Mouse (Mus musculus): ENCODE measurements around the gene Ndufaf2.
A peak's percentile ranks its signal among the peaks of the same experiment; 100 is the strongest.

Gene Ndufaf2

GRCm38 (mm10) chr13:108138403-108138977 is 19.9 kb downstream of the Ndufaf2 start:
- no peak for DNase-seq (ENCODE audit: extremely low spot score)

GRCm38 (mm10) chr13:108135617-108136016 is 22.8 kb downstream of the Ndufaf2 start:
- DNase-seq (ENCODE audit: extremely low spot score) = no peak

GRCm38 (mm10) chr13:108132031-108132819 is 26.2 kb downstream of the Ndufaf2 start:
- DNase-seq (ENCODE audit: extremely low spot score) = no peak

- DNase-seq (ENCODE audit: extremely low spot score) = no peak
Measured at GRCm38 (mm10) chr13:108130737-108131136, 27.7 kb downstream of the Ndufaf2 start.

- no peak for DNase-seq (ENCODE audit: extremely low spot score)
Measured at GRCm38 (mm10) chr13:108129070-108129469, 29.4 kb downstream of the Ndufaf2 start.

- no peak for DNase-seq (ENCODE audit: extremely low spot score)
Measured at GRCm38 (mm10) chr13:108127883-108128282, 30.5 kb downstream of the Ndufaf2 start.

GRCm38 (mm10) chr13:108127130-108127529 is 31.3 kb downstream of the Ndufaf2 start:
- DNase-seq (ENCODE audit: extremely low spot score) = peak; percentile 31

GRCm38 (mm10) chr13:108126246-108126645 is 32.2 kb downstream of the Ndufaf2 start:
- DNase-seq (ENCODE audit: extremely low spot score) = no peak

GRCm38 (mm10) chr13:108124096-108124495 is 34.3 kb downstream of the Ndufaf2 start:
- no peak for DNase-seq (ENCODE audit: extremely low spot score)

GRCm38 (mm10) chr13:108123109-108123723 is 35.2 kb downstream of the Ndufaf2 start:
- DNase-seq (ENCODE audit: extremely low spot score) = no peak

- no peak for DNase-seq (ENCODE audit: extremely low spot score)
Measured at GRCm38 (mm10) chr13:108119411-108120310, 38.8 kb downstream of the Ndufaf2 start.

- no peak for DNase-seq (ENCODE audit: extremely low spot score)
Measured at GRCm38 (mm10) chr13:108118188-108118587, 40.2 kb downstream of the Ndufaf2 start.

GRCm38 (mm10) chr13:108117654-108118053 is 40.8 kb downstream of the Ndufaf2 start:
- DNase-seq (ENCODE audit: extremely low spot score) = no peak

- DNase-seq (ENCODE audit: extremely low spot score) = no peak
Measured at GRCm38 (mm10) chr13:108114257-108114656, 44.2 kb downstream of the Ndufaf2 start.

GRCm38 (mm10) chr13:108113536-108113935 is 44.9 kb downstream of the Ndufaf2 start:
- no peak for DNase-seq (ENCODE audit: extremely low spot score)

GRCm38 (mm10) chr13:108110929-108111328 is 47.5 kb downstream of the Ndufaf2 start:
- DNase-seq (ENCODE audit: extremely low spot score) = no peak

GRCm38 (mm10) chr13:108100700-108101099 is 57.7 kb downstream of the Ndufaf2 start:
- DNase-seq (ENCODE audit: extremely low spot score) = no peak

- DNase-seq (ENCODE audit: extremely low spot score) = no peak
Measured at GRCm38 (mm10) chr13:108096446-108096845, 62.0 kb downstream of the Ndufaf2 start.

GRCm38 (mm10) chr13:108095617-108096016 is 62.8 kb downstream of the Ndufaf2 start:
- no peak for DNase-seq (ENCODE audit: extremely low spot score)

- DNase-seq (ENCODE audit: extremely low spot score) = no peak
Measured at GRCm38 (mm10) chr13:108094681-108095080, 63.7 kb downstream of the Ndufaf2 start.

GRCm38 (mm10) chr13:108092290-108092689 is 66.1 kb downstream of the Ndufaf2 start:
- no peak for DNase-seq (ENCODE audit: extremely low spot score)

GRCm38 (mm10) chr13:108086724-108087123 is 71.7 kb downstream of the Ndufaf2 start:
- DNase-seq (ENCODE audit: extremely low spot score) = no peak
